Mouse (Mus musculus): ENCODE results near the gene Suclg1.

- no peak for TF ChIP-seq CTCF (IDR thresholded peaks at IDR 0.05; ENCODE audit: low read depth, low read length)
- no peak for TF ChIP-seq POLR2A (IDR thresholded peaks at IDR 0.05; ENCODE audit: borderline replicate concordance, low read depth, low read length)
Measured at GRCm38 (mm10) chr6:73222841-73223526, 25.2 kb upstream of the Suclg1 start.
